Mouse (Mus musculus) kidney, postnatal 4 days (tissue): ENCODE results near the gene Kpna4.

Experiments used
- DNase-seq, 2 experiments: peaks; one replicate each; pipeline ENCODE4 v3.0.0; 2021; ENCODE audit warnings: mixed read lengths in 2 of 2

Kpna4 gene

DNA sequence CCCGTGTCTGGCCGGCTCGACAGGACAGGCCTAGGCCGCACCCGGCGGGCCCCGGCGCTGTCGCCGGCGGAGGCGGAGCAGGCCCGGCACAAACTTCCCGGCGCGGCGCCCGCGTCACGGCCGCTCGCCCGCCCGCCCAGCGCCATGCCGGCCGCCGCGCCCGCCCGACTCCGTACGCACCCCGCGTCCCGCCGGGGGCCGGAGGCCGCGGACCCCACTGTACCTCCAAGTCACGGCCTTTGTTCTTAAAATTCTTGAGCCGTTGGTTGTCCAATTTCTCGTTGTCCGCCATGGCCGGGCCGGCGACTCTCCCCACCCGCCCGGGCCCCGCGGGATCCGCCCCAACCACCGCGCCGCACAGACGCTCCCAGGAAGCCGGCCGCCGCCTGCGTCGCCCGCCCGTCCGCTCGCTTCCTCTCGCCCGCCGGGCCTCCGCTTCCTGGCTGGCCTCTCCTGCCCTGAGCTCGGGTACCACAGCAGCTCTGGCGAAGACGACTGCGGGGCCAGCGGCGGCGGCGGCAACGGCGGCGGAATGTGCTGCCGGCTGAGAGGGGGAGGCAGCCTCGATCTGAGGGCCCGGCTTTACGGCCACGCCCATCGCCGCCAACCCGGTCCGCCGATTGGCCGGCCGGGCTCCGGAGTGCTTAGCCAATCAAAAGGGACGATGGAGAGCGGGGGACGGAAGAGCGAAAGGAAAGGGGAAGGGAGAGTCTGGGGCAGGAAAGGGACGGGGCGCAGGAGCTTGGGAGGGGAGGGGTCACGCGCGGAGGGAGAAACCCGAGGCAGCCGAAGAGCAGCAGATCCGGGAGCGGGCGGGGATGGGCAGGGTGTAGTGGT lies at the start of gene Kpna4:
TSS of gene Kpna4 (minus strand) at position 605 of the 837 bp plus-strand sequence.
- peak; percentile 94 to 97 for DNase-seq

DNA sequence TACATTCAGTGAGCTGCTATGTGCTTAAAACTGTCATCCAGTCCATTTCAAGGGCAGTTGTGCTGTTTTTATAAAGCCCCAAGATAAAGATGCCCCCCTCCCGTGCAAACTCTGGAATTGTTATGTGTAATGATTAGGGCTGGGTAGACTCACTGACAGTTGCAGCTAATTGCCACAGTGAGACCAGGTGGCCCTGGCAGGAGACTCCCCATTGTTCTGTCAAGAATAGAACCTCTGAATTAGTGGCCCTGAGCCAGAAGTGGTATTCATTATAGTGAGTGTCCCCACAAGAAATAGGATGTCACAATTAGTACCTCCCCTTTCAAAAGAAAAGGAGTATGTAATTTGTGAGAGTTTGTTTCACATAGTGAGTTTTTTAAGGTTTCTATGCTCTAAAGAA lies 48.3 kb upstream of the Kpna4 start:
- no peak for DNase-seq

DNA sequence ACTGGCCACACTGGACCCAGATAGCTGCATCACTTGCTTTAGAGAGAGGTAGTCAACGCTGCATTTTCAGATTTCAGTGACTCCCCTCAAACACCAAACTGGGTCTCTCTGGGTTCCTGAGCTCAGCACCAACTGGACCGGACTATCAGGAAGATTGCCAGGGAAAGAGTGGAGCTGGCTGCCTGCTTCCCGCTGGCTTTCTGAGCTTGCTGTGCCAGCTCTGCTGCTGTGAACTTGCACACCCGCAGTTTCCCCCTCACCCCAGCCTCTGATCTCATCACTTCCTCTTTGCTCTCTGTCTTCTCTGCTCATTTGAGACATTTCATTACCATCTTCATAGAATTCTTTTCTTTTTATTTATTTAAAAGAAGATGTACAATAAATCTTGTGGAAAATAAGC lies 44.2 kb upstream of the Kpna4 start:
- no peak for DNase-seq

DNA sequence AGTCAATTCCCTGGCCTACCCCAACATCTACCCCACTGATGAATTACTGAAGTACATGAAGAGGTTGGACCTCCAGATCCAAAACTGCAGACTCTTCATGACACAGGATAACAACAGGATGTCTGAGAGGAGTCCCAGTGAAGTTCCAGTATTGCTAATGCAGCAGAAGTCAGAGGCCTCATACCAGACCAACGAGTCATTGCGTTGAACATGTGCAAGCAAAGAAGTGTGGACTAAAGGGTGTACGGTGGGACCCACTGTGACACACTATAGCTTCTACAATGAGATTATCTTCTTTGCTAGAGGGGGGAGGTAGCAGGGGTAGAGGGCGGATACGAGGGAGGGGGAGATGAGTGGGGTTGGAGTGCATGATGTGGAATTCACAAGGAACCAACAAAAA lies 42.9 kb upstream of the Kpna4 start:
- DNase-seq, result no peak

DNA sequence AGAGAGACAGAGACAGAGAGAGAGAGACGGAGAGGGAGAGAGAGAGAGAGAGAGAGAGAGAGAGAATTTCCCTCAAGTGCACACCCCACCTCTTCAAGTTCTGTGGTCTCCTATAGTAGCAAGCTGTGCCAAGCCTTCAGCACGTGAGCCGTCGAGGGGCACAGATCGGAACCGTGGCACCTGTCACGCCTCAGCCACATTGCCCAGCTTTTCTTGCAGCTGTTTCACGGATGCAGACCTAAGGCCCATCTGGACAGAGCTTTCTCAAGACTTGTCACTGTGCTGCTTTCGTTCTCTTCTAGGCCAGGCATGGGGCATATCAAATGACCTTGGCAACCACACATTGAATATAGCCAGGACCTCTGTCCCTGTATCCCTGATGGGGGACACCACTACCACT lies 41.8 kb upstream of the Kpna4 start:
- no peak for DNase-seq

DNA sequence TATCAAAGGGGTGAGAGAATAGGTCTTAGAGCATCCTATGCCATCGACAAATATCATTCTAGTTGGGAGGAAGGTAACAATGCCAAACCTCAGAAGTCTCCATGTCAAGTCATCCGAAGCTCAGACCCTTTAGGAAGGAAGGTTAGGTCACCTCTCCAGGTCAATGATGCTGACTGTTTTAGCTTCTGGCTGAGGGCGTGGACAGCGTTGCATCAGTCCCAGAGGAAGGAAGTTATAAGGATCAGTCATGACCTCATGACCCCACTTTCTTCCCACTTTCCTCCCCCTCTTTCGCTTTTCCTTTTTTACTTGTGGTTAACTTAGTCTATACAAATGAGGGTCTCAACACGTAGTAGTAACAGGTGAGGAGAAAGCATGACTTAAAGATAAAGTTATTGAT lies 36.1 kb upstream of the Kpna4 start:
- DNase-seq, result no peak

DNA sequence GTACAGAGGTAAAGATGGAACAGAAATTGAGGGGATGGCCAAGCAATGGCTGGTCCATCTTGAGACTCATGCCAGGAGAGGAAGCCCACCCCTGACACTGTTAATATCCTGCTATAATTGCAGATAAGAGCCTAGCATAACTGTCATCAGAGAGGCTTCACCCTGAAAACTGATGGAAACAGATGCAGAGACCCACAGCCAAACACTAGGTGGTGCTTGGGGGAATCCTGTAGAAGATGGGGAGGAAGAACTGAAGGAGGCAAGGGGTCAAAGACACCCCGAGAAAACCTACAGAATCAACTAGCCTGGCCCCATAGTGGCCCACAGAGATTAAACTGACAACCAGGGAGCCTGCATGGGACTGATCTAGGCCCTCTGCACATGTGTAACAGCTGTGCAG lies 33.5 kb upstream of the Kpna4 start:
- DNase-seq, result no peak

DNA sequence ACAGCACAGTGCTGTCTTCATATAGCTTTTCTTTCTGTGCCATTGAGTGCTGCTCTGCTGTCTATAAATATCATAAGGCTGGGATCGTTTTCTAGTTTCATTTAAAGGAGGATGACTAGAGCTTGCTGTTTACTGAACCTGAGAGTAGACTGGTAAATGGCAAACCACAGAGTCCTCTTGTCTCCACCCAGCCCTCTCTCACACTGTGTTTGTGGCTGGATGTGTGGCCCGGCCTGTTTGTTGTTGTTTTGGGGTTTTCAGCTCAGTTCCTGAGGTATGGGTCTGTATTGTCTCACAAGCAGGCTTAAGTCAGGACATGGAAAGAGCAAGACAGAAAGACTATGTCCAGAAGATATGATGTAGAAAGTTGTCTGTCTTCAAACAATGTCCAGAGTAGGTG lies 32.6 kb upstream of the Kpna4 start:
- no peak for DNase-seq

DNA sequence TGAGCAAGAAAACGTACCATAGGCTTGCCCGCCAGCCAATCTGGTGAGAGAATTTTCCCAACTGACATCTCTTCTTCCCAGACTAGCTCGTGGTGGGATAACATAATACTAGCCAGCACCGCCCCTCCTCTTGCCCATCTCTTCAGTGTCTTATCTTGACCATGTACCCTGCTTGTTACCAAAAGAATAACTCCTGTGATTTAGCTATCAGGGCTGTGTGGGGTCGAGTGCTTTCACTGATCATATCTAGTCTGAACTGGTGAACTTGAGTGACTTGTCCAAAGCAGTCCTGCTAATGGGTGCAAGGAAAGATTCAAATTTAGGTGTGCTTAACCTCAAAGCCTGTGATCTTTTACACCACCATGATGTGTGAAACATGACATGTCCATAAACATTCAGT lies 31.0 kb upstream of the Kpna4 start:
- DNase-seq, result no peak

DNA sequence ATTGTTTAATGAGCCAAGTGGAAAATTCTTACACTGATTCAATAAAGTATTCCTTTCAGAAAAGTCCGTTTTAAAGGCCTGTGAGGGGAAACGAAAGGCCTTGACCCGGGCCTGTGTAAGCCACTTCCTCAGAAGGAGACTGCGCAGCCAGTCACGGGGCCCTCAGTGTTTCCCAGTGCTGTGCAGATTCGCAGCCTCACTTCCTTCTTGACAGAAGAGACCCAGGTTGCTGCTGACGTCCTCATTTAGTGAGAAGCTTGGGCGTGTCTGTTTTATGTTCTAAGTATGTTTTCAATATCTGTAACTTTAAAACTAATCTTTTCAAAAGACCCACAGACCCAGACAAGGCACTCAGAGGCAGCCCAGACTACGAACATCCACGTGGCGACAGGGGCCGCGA lies 29.6 kb upstream of the Kpna4 start:
- DNase-seq, result peak; percentile 11 to 38

DNA sequence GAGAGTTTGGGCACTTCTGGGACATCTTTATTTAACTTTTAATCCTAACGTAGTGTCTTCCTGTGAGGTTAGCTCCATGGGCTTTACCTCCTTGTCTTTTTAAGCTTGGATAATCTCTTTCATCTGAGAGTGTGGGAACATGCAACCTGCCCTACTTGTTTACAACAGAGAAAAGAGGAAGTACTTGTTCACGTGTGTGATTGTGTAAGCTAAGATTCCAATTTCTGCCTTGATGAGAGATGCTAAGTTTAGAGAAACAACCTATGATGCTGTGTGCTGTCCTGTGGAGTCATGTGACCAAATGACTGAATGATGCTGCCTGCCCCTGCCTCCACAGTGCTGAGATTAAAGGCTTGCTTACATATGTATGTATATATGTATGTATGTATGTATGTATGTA lies 27.8 kb upstream of the Kpna4 start:
- no peak for DNase-seq

DNA sequence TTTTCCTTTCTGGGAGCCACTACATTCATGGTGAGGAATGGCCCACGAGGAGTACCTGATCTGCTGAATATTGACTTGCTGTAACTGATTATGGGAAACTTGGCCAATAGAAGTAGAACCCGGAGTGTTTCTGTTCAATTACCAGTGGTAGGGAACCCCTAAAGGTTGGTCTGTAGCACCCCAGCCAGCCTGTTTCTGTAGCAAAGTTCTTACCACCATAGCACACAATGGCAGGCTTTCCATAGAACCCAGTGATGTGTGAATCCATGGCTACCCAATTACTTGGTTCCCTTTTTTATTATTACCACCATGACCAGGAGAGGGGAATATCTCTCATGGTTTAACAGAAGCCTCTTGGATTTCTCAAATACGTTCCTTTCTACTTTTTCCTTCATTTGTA lies 24.0 kb upstream of the Kpna4 start:
- DNase-seq, result no peak

DNA sequence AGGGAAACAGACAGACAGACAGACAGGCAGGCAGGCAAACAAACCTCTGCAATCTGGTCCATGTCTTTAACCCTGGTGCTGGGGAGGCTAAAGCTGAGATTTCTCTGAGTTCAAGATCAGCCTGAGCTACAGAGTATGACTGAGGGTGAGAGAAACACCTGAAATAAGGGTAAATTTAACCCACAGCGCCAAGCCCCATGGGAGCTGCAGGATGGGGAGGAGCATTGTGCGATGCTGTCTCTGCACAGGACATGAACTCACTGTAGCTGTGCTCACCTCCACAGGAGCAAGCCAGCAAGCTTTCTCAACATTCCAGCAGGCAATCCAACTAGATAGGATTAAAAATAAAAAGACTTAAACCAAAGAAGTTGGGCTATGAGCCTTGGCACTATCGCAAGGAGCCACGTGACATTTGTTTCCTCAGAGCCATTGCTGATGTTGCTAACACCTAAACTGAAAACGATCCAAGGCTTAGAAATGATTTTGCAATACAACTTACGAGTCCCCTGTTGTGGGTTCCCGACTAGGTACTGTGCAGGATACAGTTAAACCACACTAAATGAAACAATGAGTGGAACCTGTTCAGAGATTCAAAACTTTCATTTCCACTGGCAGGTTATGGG lies 15.6 kb upstream of the Kpna4 start:
- DNase-seq, result no peak

DNA sequence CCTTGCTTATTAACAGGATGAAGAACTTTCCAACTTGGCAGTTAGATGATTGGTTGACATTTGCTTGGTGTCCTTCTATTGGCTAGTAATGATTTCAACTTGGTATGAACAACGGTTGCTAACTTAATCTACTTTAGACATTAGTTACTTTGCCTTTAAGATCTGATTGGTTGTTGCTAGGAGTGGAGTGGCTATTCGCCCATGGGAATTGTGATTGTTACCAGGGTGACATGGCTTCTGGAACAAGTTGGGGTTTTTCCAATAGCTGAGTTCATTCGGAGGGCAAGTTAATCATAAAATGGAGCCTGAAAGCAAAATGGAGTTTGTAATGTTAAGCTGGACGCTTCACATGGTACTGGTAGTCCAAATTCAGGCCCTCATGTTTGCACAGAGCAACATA lies 13.9 kb upstream of the Kpna4 start:
- no peak for DNase-seq

DNA sequence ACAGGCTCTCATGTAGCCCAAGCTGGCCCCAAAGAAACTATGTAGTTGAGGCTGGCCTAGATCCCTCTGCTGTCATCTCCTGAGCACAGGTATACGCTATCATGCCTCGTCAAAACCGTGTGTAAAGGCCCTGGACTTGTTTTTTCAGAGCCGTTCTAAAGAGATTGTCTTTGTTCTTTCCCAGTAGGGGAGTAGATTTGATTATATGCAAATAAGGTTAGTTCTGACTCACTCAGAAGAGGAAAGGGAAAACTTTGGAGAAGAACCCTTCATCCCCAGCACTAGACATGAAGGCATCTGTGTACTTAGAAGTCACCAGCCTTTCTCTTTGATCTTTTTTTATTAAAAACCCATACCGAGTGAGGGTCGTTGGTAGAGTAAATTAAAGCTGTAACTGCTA lies 9.1 kb upstream of the Kpna4 start:
- DNase-seq, result no peak

DNA sequence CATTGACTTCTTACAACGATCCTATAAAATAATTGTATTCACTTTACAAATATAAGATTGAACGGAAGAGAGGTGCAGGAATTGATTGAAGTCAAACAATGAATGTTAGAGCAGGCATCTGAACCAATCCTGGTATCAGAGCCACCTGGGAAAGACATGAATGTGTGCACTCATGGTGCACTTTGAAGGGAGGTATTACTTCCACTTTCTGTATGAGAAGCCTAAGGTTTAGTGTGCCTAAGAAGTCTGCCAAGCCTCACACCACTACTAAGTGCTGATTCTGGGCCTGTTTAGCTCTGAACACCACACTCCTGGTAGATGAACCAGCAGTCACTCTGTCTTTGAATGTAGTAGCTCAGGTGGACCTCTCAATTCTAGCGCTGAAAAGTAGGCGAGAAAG lies 4.1 kb upstream of the Kpna4 start:
- DNase-seq, result no peak

DNA sequence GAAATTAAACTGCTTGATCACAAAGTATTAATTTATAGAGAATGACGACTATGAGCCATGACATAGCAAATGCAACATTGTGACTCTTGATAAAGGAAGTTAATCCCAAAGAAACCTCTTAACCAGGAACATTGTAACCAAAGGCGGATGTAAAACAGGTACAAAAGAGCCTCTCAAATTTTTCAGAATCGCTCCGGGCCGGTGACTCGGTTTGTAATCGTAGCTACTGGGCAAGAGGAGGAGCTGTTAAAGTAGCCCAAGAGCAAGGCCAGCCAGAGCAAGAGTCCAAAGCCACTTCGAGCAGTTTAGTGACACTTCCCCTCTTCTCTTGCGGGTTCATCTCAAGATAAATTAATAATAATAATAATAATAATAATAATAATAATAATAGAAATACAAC lies 780 bp upstream of the Kpna4 start:
- peak; percentile 11 to 19 for DNase-seq

DNA sequence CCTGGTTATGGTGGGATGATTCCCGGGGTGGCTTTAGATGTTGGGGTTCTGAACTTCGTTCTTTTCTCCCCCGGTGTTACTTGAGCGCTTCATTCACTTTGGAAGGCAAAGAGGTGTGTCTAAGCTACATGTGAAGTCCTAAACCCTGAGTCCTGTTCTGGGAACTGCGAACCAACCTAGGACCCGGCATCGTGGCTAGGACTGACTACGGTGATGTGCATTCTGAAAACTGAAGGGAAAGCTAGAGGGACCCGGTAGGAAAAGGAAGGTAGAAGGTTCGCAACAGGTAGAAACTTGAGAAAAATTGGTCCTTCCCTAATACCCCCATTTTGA lies 399 bp upstream of the Kpna4 start:
- no peak for DNase-seq

DNA sequence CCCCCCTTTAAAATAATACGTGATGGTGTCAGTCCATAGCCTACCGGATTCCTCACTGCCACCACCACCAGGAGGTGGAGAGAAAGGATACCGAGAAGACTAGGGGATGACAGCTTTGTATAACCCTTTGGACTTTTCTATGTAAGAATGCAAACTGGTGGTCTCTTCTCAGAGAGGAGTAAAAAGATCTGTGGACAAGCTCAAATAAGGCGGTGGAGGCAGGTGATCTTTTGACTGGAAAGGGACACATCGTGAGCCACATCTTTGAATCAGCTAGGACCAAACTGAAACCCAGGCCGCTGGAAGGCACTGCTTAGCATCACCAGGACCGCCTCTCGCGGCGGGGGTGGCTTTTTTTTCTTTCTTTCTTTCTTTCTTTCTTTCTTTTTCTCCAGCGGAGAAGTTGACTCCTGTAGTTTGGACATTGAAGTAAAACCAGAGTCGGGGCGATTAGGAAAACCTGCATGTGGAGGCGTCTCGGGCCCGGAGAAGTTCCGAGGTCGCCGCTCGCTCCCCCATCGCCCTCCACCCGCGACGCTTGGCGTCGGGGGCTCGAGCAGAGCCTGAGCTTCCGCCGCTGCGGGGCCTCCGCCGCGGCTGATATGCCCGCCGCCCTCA lies 913 bp downstream of the Kpna4 start:
- DNase-seq, result peak; percentile 44 to 63

DNA sequence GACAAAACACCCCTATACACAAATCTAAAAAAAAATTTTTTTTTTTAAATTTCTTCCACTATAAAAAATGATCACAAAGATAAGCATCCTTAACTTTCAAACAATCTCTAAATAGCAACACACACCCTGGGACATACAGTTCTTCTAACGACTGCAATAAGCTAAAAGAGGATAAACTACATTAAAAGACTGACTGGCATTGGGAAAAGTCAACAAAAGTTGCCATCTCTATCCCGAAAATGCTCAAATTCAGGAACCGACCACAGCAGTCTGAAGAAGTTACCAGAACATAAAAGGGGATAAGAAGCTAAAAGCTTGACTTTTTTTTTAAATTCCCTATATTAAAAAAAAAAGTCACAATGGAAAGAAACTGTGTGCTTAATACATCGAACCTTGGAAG lies 1.5 kb downstream of the Kpna4 start:
- no peak for DNase-seq

DNA sequence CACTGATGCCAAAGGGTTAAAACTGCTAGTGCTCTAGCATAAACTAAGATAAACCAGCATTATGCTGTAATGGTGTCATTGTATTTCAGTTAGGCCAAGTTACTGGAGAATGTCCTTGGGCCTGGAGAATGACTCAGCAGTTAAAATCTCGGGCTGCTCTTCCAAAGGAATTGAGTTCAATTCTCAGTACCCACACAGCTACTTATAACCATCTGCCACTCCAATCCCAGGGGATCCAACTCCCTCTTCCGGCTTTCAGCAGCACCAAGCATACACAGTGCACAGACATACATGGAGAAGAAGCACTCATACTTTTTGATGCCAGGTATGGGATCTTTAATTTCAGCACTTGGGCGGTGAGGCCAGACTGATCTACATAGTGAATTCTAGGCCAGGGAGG lies 8.1 kb downstream of the Kpna4 start:
- DNase-seq, result no peak

DNA sequence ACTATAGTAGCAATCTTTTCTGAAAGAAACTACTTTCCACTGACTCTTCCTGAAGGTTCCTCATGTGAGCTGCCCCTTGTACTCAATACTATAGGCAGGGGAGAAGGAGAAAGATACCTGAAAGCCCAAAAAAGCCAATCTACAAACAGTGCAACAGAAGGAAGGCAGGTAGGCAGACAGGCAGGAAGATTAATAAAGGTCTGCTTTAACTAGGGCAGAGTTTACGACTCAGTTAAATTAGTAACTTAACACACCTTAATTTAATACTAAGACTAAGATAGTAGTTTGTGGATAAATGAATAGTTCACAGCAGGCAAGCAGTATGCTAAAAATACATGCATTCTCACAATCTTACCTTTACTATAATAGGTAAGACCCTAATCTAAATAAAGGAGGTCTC lies 12.2 kb downstream of the Kpna4 start:
- DNase-seq, result no peak

DNA sequence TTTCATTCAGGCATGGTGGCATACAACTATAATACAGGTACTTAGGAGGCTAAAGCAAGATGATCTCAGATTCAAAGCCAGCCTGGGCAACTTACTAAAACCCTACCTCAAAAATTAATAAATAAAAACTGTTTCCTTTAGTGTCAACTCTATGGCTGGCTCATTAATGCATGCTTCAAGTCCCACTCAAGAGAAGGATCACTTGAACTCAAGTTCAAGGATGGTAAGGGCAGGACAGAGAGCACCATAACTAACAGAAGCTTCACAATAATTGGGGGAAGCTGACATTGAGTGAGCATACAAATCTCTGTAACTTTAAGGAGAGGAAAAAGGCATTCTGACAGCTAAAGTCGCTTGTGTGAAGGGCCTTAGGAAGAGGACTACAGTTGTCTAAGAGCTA lies 13.0 kb downstream of the Kpna4 start:
- DNase-seq, result no peak

DNA sequence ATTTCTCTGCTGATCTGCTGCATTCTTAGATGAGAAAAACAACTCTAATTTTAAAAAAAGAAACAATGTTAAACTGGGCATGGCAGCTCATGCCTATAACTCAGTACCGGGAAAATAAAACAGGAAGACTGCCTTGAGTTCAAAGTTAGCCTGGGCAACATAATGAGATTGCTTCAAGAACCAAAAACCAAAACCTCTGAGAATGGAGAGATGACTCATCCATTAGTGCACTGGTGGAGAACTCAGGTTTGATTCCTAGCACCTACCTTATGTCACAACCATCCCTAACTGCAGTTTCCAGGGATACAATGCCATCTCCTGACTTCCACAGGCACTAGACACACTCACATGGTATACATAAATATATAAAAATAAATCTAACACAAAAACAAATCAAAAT lies 17.8 kb downstream of the Kpna4 start:
- no peak for DNase-seq

DNA sequence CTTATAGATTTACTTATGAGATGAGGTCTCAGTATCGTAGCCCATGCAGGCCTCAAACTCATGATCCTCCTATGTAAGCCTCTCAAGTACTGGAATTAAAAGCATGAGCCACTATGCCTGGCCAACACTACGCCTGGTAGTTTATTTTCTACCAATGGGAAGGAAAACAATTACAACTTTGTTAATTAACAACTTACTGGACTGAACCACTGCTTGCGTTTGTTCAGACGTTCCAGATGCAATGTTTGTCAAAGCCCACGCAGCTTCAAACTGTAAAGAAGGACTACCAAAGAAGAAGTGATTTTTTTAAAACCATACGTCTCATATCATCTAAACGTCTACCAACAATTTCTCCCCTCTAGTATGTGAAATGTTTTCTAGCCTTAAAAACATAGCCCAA lies 32.5 kb downstream of the Kpna4 start:
- DNase-seq, result no peak
